Mouse (Mus musculus): ENCODE measurements around the gene Gm49342. TPM values are rescaled to one million over a fixed set of nuclear protein-coding genes. Genes with fewer than 3 reads are reported as not detected.
A peak's percentile ranks its signal among the peaks of the same experiment; 100 is the strongest.
"Not testable (repeated sequence)": the region's sequence is repeated elsewhere in the genome, so short reads cannot be mapped to it uniquely, and the experiment has no call there.

The Gm49342 gene
- total and polyA plus RNA-seq, 2 experiments from 2014 or later = 16.3 TPM; not detected in 1

DNA sequence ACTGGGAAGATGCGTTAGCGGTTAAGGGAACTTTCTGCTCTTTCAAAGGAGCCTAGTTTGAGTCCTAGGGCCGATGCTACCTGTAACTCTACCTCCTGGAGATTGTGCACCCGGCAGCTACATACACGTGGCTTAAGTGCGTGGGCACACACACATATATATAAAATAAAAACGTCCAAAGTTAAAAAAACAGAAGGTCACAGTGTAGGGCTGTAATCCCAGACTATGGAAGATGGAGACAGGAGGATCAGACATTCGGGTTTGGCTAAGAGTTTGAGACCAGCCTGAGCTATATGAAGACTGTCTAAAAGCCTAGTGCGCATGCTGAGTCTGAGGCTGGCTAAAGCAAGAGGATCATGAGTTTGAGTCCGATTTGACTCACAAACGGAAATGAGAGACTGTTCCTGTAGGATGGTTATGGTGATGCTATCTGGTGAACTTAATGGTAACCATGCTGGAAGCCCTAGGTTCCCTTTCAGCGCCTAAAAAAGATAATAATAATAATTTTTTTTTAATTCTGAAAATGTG, 12.8 kb upstream of the Gm49342 start:
- Histone ChIP-seq H3K9me3 (ENCODE audit: low read length) (no peaks in the 10 kb centered on the region), H3K27me3 (ENCODE audit: insufficient read depth, low read length) (no peaks in the 10 kb centered on the region), H3K9ac (replicated peaks; ENCODE audit: low read length) (peak overlapping the region; percentile 43), H3K4me3 (ENCODE audit: low read length) (peak overlapping the region; percentile 62), H3K27ac (peak overlapping the region; percentile 81), H3K4me1 (ENCODE audit: insufficient read depth, low read length) (0 out of 2 replicates have a peak, but pooled peaks cover 5% of the 10 kb centered on the region), H3K36me3 (ENCODE audit: insufficient read depth, low read length) (peaks cover 26% of the 10 kb centered on the region), H3K4me2 (ENCODE audit: low read depth, low read length) (peak overlapping the region; percentile 67)
- WGBS = 12% methylated on average over 12 of the region's 12 CpGs
- no peak for TF ChIP-seq CTCF (IDR thresholded peaks at IDR 0.05; ENCODE audit: low read depth)
- DNase-seq (ENCODE audit: low spot score) (peak; percentile 22), ATAC-seq (no peak)

DNA sequence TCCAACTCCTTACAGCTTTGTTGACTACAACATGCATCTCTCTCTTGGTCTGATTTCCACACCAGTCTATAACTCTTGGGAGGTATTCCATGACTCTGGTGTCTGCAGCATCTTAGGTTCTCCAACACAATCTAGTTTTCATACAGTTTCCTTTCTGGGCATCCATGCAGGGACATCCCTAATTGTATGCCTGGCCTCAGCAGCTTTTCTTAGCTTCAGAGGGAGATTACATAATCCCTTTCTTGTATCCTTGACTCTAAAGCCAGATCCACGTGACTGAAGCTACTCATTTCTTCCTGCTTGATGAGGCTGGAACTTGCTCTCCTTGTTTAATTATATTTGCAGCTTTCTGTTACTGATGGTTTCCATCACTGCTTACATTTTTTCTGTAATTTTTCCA, 7.7 kb upstream of the Gm49342 start:
- no peak for TF ChIP-seq CTCF (IDR thresholded peaks at IDR 0.05; ENCODE audit: low read depth)
- no peak for DNase-seq (ENCODE audit: low spot score)
- no peak overlapping the region for H3K27ac ChIP-seq
- WGBS = 57% methylated on average over 1 of the region's 1 CpGs
- ATAC-seq = no peak
- H3K36me3 ChIP-seq (ENCODE audit: insufficient read depth, low read length) = no peaks in the 10 kb centered on the region
- H3K4me2 ChIP-seq (ENCODE audit: low read depth, low read length) = no peak overlapping the region
- no peak overlapping the region for H3K4me3 ChIP-seq (ENCODE audit: low read length)
- H3K9ac ChIP-seq (replicated peaks; ENCODE audit: low read length) = no peak overlapping the region
- no peaks in the 10 kb centered on the region for H3K4me1 ChIP-seq (ENCODE audit: insufficient read depth, low read length)
- H3K9me3 ChIP-seq (ENCODE audit: low read length) = no peaks in the 10 kb centered on the region
- H3K27me3 ChIP-seq (ENCODE audit: insufficient read depth, low read length) = no peaks in the 10 kb centered on the region

DNA sequence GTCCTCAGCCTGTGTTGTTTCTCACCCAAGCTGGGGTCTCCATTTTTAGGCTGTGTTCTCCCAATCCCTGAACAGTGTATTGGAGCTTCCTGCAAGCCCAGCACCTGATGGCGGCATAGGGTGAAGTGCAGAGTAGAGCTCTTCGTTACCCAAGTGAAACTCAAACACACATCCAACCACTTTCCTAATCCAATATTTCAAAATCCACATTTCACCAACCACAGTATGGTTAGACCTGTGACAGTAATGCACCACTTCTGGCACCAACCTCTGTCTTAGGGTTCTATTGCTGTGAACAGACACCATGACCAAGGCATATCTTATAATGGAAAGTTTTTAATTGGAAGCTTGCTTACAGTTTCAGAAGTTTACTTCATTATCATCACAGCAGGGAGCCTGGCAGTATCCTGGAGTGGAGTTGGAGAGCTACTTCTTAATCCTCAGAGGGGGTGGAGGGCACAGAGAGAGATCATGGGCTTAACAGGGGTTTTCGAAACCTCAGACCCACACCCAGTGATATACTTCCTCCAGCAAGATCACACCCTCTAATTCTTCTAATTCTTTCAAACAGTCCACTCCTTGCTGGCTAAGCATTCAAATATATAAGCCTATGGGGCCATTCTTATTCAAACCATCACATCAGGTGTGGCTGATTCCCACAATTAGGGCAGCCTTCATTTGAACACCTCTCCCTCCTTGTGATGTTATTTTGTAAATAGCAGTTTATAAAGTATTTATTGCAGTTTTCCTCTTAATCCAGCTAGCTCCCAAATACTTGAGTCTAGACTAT, 6.0 kb upstream of the Gm49342 start:
- no peak overlapping the region for H3K4me3 ChIP-seq (ENCODE audit: low read length)

DNA sequence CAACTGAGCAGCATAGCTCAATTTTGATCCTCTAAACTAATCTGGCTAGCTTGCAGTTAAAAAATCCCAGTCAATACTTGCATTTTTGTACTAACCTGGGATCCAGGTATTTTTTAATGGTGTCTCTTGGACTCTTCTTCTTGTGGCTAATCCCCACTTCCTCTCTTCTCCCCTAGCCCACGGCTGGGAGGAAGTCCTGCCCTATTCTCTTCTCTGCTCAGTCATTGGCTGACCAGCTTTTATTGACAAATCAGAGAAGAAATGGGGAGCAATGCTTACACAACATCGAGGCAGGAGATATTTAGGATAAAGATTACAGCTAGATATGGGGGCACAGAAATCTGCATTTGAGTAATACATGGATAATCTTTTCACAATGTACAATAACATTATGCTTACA, 5.4 kb upstream of the Gm49342 start:
- Histone ChIP-seq H3K4me3 (ENCODE audit: low read length) (no peak overlapping the region), H3K4me1 (ENCODE audit: insufficient read depth, low read length) (no peaks in the 10 kb centered on the region), H3K36me3 (ENCODE audit: insufficient read depth, low read length) (no peaks in the 10 kb centered on the region), H3K4me2 (ENCODE audit: low read depth, low read length) (no peak overlapping the region), H3K9ac (replicated peaks; ENCODE audit: low read length) (no peak overlapping the region), H3K9me3 (ENCODE audit: low read length) (no peaks in the 10 kb centered on the region), H3K27ac (no peak overlapping the region), H3K27me3 (ENCODE audit: insufficient read depth, low read length) (no peaks in the 10 kb centered on the region)
- WGBS = 46% methylated on average over 2 of the region's 2 CpGs
- no peak for DNase-seq (ENCODE audit: low spot score)
- no peak for ATAC-seq
- TF ChIP-seq CTCF (IDR thresholded peaks at IDR 0.05; ENCODE audit: low read depth) = no peak

More for the DNA sequence above, 6.0 kb upstream of the Gm49342 start:
- Histone ChIP-seq H3K36me3 (ENCODE audit: insufficient read depth, low read length) (no peaks in the 10 kb centered on the region), H3K4me1 (ENCODE audit: insufficient read depth, low read length) (no peaks in the 10 kb centered on the region), H3K27ac (no peak overlapping the region), H3K9ac (replicated peaks; ENCODE audit: low read length) (no peak overlapping the region), H3K27me3 (ENCODE audit: insufficient read depth, low read length) (no peaks in the 10 kb centered on the region), H3K4me2 (ENCODE audit: low read depth, low read length) (no peak overlapping the region), H3K9me3 (ENCODE audit: low read length) (no peaks in the 10 kb centered on the region)
- DNase-seq (ENCODE audit: low spot score) = no peak
- no peak for TF ChIP-seq CTCF (IDR thresholded peaks at IDR 0.05; ENCODE audit: low read depth)
- 92% methylated on average over 3 of the region's 3 CpGs for WGBS
- ATAC-seq = no peak

DNA sequence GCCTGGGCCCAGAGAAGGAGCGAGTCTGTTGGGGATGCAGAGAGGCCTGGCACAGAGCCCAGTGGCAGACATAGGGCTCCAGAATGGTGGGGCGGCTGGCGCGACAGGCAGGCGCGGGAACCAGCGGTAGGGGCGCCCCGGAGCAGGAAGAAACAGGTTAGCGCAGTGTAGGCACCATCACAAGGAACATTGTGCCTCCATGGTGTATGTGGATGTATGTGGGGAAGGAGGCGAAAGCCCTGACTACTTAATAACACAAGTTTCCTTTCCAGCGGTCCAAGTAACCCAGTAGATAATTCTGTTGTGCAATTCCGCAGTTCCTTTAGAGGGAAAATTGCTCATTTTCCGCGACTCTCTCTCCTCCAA, 334 bp downstream of the Gm49342 start:
- ATAC-seq = peak; percentile 97
- WGBS = under 1% methylated on average over 13 of the region's 15 CpGs
- peak; percentile 55 for TF ChIP-seq CTCF (IDR thresholded peaks at IDR 0.05; ENCODE audit: low read depth)
- not testable (repeated sequence) for H3K36me3 ChIP-seq (ENCODE audit: insufficient read depth, low read length); H3K4me1 ChIP-seq (ENCODE audit: insufficient read depth, low read length); H3K27me3 ChIP-seq (ENCODE audit: insufficient read depth, low read length); H3K9me3 ChIP-seq (ENCODE audit: low read length); DNase-seq (ENCODE audit: low spot score)
- peak overlapping the region; percentile 47; the same call in 1 of the 2 replicates for H3K9ac ChIP-seq (replicated peaks; ENCODE audit: low read length)
- peak overlapping the region; percentile 48 for H3K4me3 ChIP-seq (ENCODE audit: low read length)
- peak overlapping the region; percentile 64 for H3K4me2 ChIP-seq (ENCODE audit: low read depth, low read length)
- peak overlapping the region; percentile 86 for H3K27ac ChIP-seq

DNA sequence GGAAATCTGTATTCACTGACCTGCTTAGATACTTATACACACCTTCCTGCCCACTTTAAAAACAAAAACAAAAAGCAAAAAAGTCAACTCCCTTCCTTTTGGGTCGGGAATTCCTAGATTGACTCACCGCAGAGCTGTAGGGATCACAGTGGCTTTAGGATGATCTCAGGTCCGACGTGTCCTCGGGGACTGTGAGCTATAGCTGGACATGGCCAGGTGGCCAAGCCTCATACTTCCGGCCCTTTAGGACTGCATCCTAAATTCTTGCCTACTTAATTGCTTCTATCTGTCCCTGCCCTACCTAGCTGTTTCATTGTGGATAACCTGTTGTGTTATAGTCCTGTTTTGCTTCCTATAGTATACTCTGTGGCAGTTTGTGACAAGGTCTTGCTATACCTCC, 764 bp downstream of the Gm49342 start:
- WGBS = 5% methylated on average over 6 of the region's 6 CpGs
- H3K4me1 ChIP-seq (ENCODE audit: insufficient read depth, low read length); ATAC-seq; DNase-seq (ENCODE audit: low spot score); H3K27me3 ChIP-seq (ENCODE audit: insufficient read depth, low read length); H3K9me3 ChIP-seq (ENCODE audit: low read length); H3K36me3 ChIP-seq (ENCODE audit: insufficient read depth, low read length): not testable (repeated sequence)
- Histone ChIP-seq H3K4me3 (ENCODE audit: low read length) (peak overlapping the region; percentile 48), H3K9ac (replicated peaks; ENCODE audit: low read length) (peak overlapping the region; percentile 47; the same call in 1 of the 2 replicates), H3K27ac (peak overlapping the region; percentile 86), H3K4me2 (ENCODE audit: low read depth, low read length) (peak overlapping the region; percentile 64)

DNA sequence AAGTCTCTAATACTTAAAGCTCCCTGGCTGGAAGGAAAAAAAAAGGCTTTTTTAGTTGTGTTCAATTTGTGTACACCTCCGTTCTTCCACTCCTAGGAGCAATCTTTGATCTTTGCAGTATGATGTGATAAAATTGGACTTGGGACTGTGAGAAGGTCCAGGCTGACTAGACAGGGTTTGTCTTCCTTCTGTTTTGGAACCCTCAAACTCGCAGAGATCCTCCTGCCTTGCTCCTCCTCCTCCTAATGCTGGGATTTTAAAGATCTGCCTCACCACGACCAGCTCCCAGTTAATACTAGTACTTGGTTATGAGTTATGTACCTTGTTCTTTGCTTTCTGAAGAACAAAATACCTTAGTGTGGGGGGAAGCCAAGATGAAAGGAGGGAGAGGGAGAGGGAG, 1.2 kb downstream of the Gm49342 start:
- not testable (repeated sequence) for H3K36me3 ChIP-seq (ENCODE audit: insufficient read depth, low read length); H3K27me3 ChIP-seq (ENCODE audit: insufficient read depth, low read length); H3K9me3 ChIP-seq (ENCODE audit: low read length); DNase-seq (ENCODE audit: low spot score); ATAC-seq; H3K4me1 ChIP-seq (ENCODE audit: insufficient read depth, low read length)
- H3K9ac ChIP-seq (replicated peaks; ENCODE audit: low read length) = peak overlapping the region; percentile 47; the same call in 1 of the 2 replicates
- WGBS = 25% methylated on average over 3 of the region's 3 CpGs
- H3K4me3 ChIP-seq (ENCODE audit: low read length) = peak overlapping the region; percentile 48
- H3K4me2 ChIP-seq (ENCODE audit: low read depth, low read length) = peak overlapping the region; percentile 64
- peak overlapping the region; percentile 86; the same call in 1 of the 2 replicates for H3K27ac ChIP-seq

All from hindbrain, postnatal 0 days (tissue).